Mouse (Mus musculus): ENCODE data around the gene Ccdc77.

DNA sequence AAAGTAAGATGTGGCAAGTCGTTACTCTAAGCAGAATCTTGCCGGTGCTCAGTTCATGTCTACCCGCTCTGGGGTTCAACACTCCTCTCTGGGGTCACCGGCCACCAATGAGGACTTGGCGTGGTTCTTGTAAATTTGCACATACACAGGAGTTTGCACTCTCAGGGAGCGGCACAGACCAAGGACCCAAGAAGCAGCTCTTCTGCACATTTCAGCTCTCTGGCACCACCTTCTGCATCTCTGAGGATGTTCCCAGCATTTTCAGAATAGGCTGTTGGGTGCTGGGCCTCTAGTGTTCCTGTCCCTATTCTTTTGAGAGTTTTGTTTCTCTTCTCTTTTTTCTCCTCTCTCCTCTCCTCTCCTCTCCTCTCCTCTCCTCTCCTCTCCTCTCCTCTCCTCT, 63.0 kb downstream of the Ccdc77 start:
- TF ChIP-seq CTCF (IDR thresholded peaks at IDR 0.05; ENCODE audit: borderline replicate concordance, insufficient read depth, low read length) = peak; percentile 44; the same call in 1 of the 2 replicates
- TF ChIP-seq POLR2A (IDR thresholded peaks at IDR 0.05; ENCODE audit: low read depth, low read length) = no peak
